Mouse (Mus musculus) kidney, postnatal 0 days (tissue): ENCODE results near the gene Hadha. TPM values are rescaled to one million over a fixed set of nuclear protein-coding genes. Genes with fewer than 3 reads are reported as not detected.

Source experiments
- ATAC-seq: fragments of 200-750 bp; cut with Nextera tagmentation; replicated peaks from 2 replicates; pipeline ENCODE4 v1.8.0; 2017; ENCODE audit warnings: low read depth, moderate number of reproducible peaks, moderate TSS enrichment, moderate library complexity; ENCODE audit not compliant: low FRiP score
- DNase-seq: peaks from one replicate; pipeline ENCODE4 v3.0.0-alpha.2; 2016; ENCODE audit warnings: low spot score
- H3K27ac ChIP-seq: fragments of 300-500 bp; sonication (generic); 2 replicates; pipeline ENCODE4 v1.5.1; 2014; ENCODE audit warnings: mild to moderate bottlenecking
- H3K27me3 ChIP-seq: fragments of 300-500 bp; sonication (generic); 2 replicates; pipeline ENCODE4 v1.6.1; 2014; ENCODE audit warnings: low read length, mixed read lengths; ENCODE audit not compliant: insufficient read depth
- H3K36me3 ChIP-seq: fragments of 300-500 bp; sonication (generic); 2 replicates; pipeline ENCODE4 v1.6.1; 2014; ENCODE audit warnings: low read length, mixed read lengths; ENCODE audit not compliant: insufficient read depth
- H3K4me1 ChIP-seq: fragments of 300-500 bp; sonication (generic); replicated peaks from 2 replicates; pipeline ENCODE4 v1.6.1; 2014; ENCODE audit warnings: antibody characterized with exemption, low read length, mixed read lengths; ENCODE audit not compliant: insufficient read depth
- H3K4me2 ChIP-seq: fragments of 300-500 bp; sonication (generic); 2 replicates; pipeline ENCODE4 v1.6.1; 2014; ENCODE audit warnings: mild to moderate bottlenecking, low read length, moderate library complexity, mixed read lengths
- H3K4me3 ChIP-seq: fragments of 300-500 bp; sonication (generic); replicated peaks from 2 replicates; pipeline ENCODE4 v1.5.1; 2014; ENCODE audit warnings: low read depth, low read length
- H3K9ac ChIP-seq: fragments of 300-500 bp; sonication (generic); 2 replicates; pipeline ENCODE4 v1.6.1; 2014; ENCODE audit warnings: low read depth, low read length
- H3K9me3 ChIP-seq: fragments of 300-500 bp; sonication (generic); replicated peaks from 2 replicates; pipeline ENCODE4 v1.6.1; 2016; ENCODE audit warnings: low read length, inconsistent platforms, mixed read lengths
- CTCF ChIP-seq: IDR thresholded peaks from 2 replicates; pipeline ENCODE4 v1.5.1; 2016; ENCODE audit warnings: antibody characterized with exemption, low read depth, mild to moderate bottlenecking, moderate library complexity
- WGBS: fragments of 180-500 bp; shearing (Covaris S2); extraction: QIAGEN DNeasy Blood & Tissue Kit; methylation state at CpG from one replicate; pipeline ENCODE4 v1.1.7; 2014; 5-methylcytosine and 5-hydroxymethylcytosine counted together
- polyA plus RNA-seq: library from polyadenylated mRNA; unstranded; fragments of >200 nt; fragmentation: Nextera tagmentation; extraction: Ambion mirVana; gene quantifications from 2 replicates; pipeline ENCODE4 v1.2.1, GENCODE M21; 2015

The Hadha gene
- polyA plus RNA-seq, 1 experiment from 2014 or later = 171 TPM

DNA sequence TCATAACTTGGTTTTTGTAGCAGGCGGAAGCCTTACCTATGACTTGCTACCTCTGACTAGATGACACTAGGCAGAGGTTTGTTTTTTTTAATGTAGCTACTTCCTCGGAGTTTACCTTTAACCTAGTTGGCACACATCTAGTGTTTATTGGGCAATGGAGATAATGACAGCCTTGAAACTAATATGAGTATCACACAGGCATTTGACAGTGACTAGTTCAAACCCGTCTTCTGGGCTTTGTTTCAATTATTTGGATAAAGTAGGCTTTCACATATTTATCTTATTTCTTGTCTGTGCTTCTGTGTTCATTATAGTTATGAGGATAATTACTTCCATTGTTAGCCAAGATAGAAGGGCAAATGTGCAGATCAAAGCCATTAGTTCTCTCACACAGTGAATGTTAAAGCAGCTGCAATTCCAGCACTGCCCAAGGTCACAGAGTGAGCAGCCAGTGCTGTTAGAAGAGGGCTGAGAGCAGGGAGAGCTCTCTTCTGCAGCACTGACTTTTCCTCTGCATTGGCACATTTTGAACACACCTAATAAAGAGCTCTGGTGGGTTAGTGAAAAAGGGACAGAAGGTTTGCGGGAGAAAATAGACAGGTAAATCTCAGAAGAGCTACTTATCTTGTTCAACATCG, 15.5 kb upstream of the Hadha start:
- Histone ChIP-seq H3K9me3 (no peaks in the 10 kb centered on the region), H3K27ac (no peak overlapping the region), H3K9ac (no peak overlapping the region), H3K4me3 (no peak overlapping the region), H3K4me2 (no peak overlapping the region), H3K4me1 (no peaks in the 10 kb centered on the region), H3K36me3 (peaks cover 28% of the 10 kb centered on the region), H3K27me3 (no peaks in the 10 kb centered on the region)
- no peak for TF ChIP-seq CTCF
- 89% methylated on average over 5 of the region's 5 CpGs for WGBS
- DNase-seq (no peak), ATAC-seq (no peak)

DNA sequence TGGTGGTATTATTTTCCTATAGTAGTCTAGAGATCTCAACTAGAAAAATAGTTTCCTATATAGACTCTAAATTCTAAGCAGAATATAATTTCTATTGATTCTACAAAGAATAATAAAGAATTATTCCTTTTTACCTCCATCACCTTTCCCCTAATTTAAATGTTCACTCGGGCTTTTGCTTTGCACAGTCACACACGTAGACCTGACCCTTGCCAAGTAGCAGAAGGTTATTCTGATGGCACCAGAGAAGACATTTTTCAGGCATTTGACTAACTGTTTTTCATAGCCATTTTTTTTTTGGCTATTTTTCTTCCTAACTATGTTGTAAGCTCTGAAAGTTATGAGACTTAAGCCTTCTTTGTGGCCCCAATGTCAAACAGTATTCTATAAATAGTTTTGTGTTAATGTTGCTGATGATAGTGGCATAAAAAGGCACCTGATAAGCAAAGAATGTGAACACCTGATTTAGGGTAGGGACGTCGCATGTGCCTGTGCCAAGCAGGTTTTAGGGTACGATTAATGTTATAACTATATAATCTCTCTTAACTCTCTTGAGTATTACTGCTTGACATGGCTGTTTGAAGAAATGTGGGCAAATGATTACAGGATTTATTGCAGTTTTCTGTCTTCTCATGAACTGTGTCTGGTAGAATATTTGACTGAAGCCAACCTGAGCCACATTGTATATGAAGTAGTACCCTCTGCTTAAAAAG, 10.4 kb upstream of the Hadha start:
- TF ChIP-seq CTCF = no peak
- H3K4me2 ChIP-seq = no peak overlapping the region
- H3K9ac ChIP-seq = no peak overlapping the region
- H3K36me3 ChIP-seq = peaks cover 13% of the 10 kb centered on the region
- DNase-seq (no peak), ATAC-seq (no peak)
- no peaks in the 10 kb centered on the region for H3K4me1 ChIP-seq
- H3K9me3 ChIP-seq = no peaks in the 10 kb centered on the region
- no peak overlapping the region for H3K27ac ChIP-seq
- 88% methylated on average over 5 of the region's 5 CpGs for WGBS
- no peak overlapping the region for H3K4me3 ChIP-seq
- no peaks in the 10 kb centered on the region for H3K27me3 ChIP-seq

DNA sequence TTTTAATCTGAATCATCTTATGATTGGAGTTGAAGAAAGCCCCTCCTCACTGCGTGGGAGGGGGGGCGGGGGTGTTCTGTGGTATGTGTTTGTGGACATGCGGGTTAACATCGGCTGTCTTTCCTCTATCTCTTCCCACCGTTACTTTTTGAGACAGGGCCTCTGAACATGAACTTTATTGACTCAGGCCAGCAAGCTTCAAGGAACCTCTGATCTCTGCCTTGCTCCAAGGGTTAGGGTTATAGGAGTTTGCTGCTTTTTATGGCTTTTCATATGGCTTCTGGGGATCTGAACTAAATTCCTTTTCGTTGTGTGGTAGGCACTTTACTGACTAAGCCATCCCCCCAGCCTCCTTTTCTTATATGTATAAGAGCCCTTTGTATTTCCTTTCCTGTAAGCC, 7.4 kb upstream of the Hadha start:
- H3K4me1 ChIP-seq = no peaks in the 10 kb centered on the region
- DNase-seq = no peak
- no peak overlapping the region for H3K9ac ChIP-seq
- no peak overlapping the region for H3K27ac ChIP-seq
- ATAC-seq = no peak
- WGBS = 83% methylated on average over 6 of the region's 6 CpGs
- H3K4me3 ChIP-seq = no peak overlapping the region
- H3K9me3 ChIP-seq = no peaks in the 10 kb centered on the region
- H3K27me3 ChIP-seq = no peaks in the 10 kb centered on the region
- no peaks in the 10 kb centered on the region for H3K36me3 ChIP-seq
- TF ChIP-seq CTCF = no peak
- H3K4me2 ChIP-seq = no peak overlapping the region

- H3K27me3 ChIP-seq = no peaks in the 10 kb centered on the region
- WGBS = 89% methylated on average over 1 of the region's 1 CpGs
- DNase-seq (no peak), ATAC-seq (no peak)
- no peak for TF ChIP-seq CTCF
- H3K9ac ChIP-seq = no peak overlapping the region
- H3K4me2 ChIP-seq = no peak overlapping the region
- H3K27ac ChIP-seq = no peak overlapping the region
- H3K36me3 ChIP-seq = no peaks in the 10 kb centered on the region
- H3K9me3 ChIP-seq = no peaks in the 10 kb centered on the region
- no peak overlapping the region for H3K4me3 ChIP-seq
- no peaks in the 10 kb centered on the region for H3K4me1 ChIP-seq
Observed at GRCm38 (mm10) chr5:30161836-30162235, 6.9 kb upstream of the Hadha start.

- H3K4me3 ChIP-seq = no peak overlapping the region
- WGBS = 80% methylated on average over 6 of the region's 6 CpGs
- ATAC-seq (no peak), DNase-seq (no peak)
- H3K4me1 ChIP-seq = peaks cover 6% of the 10 kb centered on the region; the same call in 1 of the 2 replicates
- H3K4me2 ChIP-seq = no peak overlapping the region
- no peaks in the 10 kb centered on the region for H3K36me3 ChIP-seq
- no peaks in the 10 kb centered on the region for H3K27me3 ChIP-seq
- no peak for TF ChIP-seq CTCF
- H3K9ac ChIP-seq = no peak overlapping the region
- no peaks in the 10 kb centered on the region for H3K9me3 ChIP-seq
- no peak overlapping the region for H3K27ac ChIP-seq
Observed at GRCm38 (mm10) chr5:30159601-30160000, 4.6 kb upstream of the Hadha start.

GRCm38 (mm10) chr5:30155821-30156629, 1.1 kb upstream of the Hadha start:
- no peaks in the 10 kb centered on the region for H3K27me3 ChIP-seq
- TF ChIP-seq CTCF = no peak
- no peak for ATAC-seq
- peak; percentile 34 for DNase-seq
- peak overlapping the region; percentile 96 for H3K27ac ChIP-seq
- H3K9me3 ChIP-seq = no peaks in the 10 kb centered on the region
- H3K4me3 ChIP-seq = peak overlapping the region; percentile 95
- no peaks in the 10 kb centered on the region for H3K36me3 ChIP-seq
- H3K4me2 ChIP-seq = peak overlapping the region; percentile 81
- WGBS = 23% methylated on average over 13 of the region's 13 CpGs
- peaks cover 6% of the 10 kb centered on the region; the same call in 1 of the 2 replicates for H3K4me1 ChIP-seq
- peak overlapping the region; percentile 84 for H3K9ac ChIP-seq
